27 mouse cellular contexts compared by ENCODE assay signal in genomic region chr3:31051730-31052129, GRCm38 (mm10).
"Had no signal": no experiment of that assay in that cellular context is flagged by ENCODE, and none has a peak within 500 bp of the region (broad histone marks: within the 10 kb centered on the region; RNA-seq: fewer than 3 reads in every experiment).

No protein-coding gene starts in this region.

- H3K36me3 ChIP-seq: liver, embryonic 15.5 days had no signal

- DNase-seq: gastrocnemius, postnatal 14 days; gastrocnemius, postnatal 36 days; heart, adult 11 months; heart, adult 2 months; heart, postnatal 14 days; heart, postnatal 36 days; kidney, adult 11 months; kidney, adult 2 months; kidney, adult 9 months; kidney, postnatal 14 days; kidney, postnatal 36 days; layer of hippocampus, adult 9-11 months; layer of hippocampus, postnatal 36 days; left cerebral cortex, postnatal 4 days; liver, embryonic 13.5 days had no signal

- H3K27me3 ChIP-seq: heart, embryonic 13.5 days; heart, embryonic 15.5 days; hindbrain, embryonic 13.5 days; hindbrain, embryonic 15.5 days; kidney, embryonic 15.5 days; limb, embryonic 13.5 days; limb, embryonic 15.5 days; liver, embryonic 13.5 days; liver, embryonic 15.5 days had no signal

- H3K9me3 ChIP-seq: heart, embryonic 13.5 days; heart, embryonic 15.5 days; hindbrain, embryonic 13.5 days; hindbrain, embryonic 15.5 days; kidney, embryonic 15.5 days; limb, embryonic 13.5 days; limb, embryonic 15.5 days; liver, embryonic 13.5 days; liver, embryonic 15.5 days had no signal

- H3K4me1 ChIP-seq: kidney, embryonic 15.5 days; limb, embryonic 13.5 days had no signal

- H3K4me2 ChIP-seq: heart, embryonic 11.5 days; heart, embryonic 13.5 days; heart, embryonic 15.5 days; hindbrain, embryonic 13.5 days; hindbrain, embryonic 15.5 days; kidney, embryonic 15.5 days; limb, embryonic 13.5 days; limb, embryonic 15.5 days; liver, embryonic 13.5 days; liver, embryonic 15.5 days had no signal

- H3K27ac ChIP-seq: heart, adult 2 months; heart, embryonic 13.5 days; heart, embryonic 15.5 days; hindbrain, embryonic 13.5 days; hindbrain, embryonic 15.5 days; hindbrain, postnatal 0 days; kidney, embryonic 15.5 days; kidney, postnatal 0 days; limb, embryonic 13.5 days; limb, embryonic 15.5 days; liver, embryonic 13.5 days; liver, embryonic 15.5 days had no signal

- ATAC-seq: hindbrain, postnatal 0 days; intestine, embryonic 16.5 days had no signal

- H3K4me3 ChIP-seq: heart, adult 2 months; heart, embryonic 13.5 days; heart, embryonic 15.5 days; hindbrain, embryonic 13.5 days; hindbrain, embryonic 15.5 days; kidney, embryonic 15.5 days; limb, embryonic 13.5 days; limb, embryonic 15.5 days; liver, embryonic 13.5 days; liver, embryonic 15.5 days had no signal

- H3K9ac ChIP-seq: heart, embryonic 13.5 days; heart, embryonic 15.5 days; hindbrain, embryonic 13.5 days; hindbrain, embryonic 15.5 days; kidney, embryonic 15.5 days; limb, embryonic 13.5 days; limb, embryonic 15.5 days; liver, embryonic 13.5 days; liver, embryonic 15.5 days had no signal
